8 mouse cellular contexts compared by ENCODE assay signal in genomic region chr10:23978901-23979705, GRCm38 (mm10). TPM values are rescaled to one million over a fixed set of nuclear protein-coding genes. Genes with fewer than 3 reads are reported as not detected.
DNase-seq lines count a peak whose midpoint lies in the region; ATAC-seq and TF ChIP-seq lines count a peak whose summit lies in the region.

No protein-coding gene starts in this region.

- no peaks in the 10 kb centered on the region for H3K27me3 ChIP-seq in embryonic facial prominence, embryonic 10.5 days (replicated peaks; ENCODE audit: low read depth, poor library complexity, severe bottlenecking)
- H3K27me3 ChIP-seq in heart, embryonic 10.5 days (ENCODE audit: insufficient read depth, poor library complexity, severe bottlenecking), result no peaks in the 10 kb centered on the region
- peaks cover 2% of the 10 kb centered on the region; the same call in 1 of the 2 replicates for H3K27me3 ChIP-seq in kidney, embryonic 16.5 days (ENCODE audit: insufficient read depth, low read length)
- no peaks in the 10 kb centered on the region for H3K27me3 ChIP-seq in liver, adult 2 months (ENCODE audit: control insufficient read depth, insufficient read depth, low read length)
- no peaks in the 10 kb centered on the region for H3K27me3 ChIP-seq in stomach, embryonic 16.5 days (ENCODE audit: control insufficient read depth, insufficient read depth, low read length)

- no peak overlapping the region for H3K4me3 ChIP-seq in embryonic facial prominence, embryonic 10.5 days
- no peak overlapping the region for H3K4me3 ChIP-seq in heart, embryonic 10.5 days
- no peak overlapping the region for H3K4me3 ChIP-seq in kidney, embryonic 16.5 days (ENCODE audit: low read length)
- no peak overlapping the region for H3K4me3 ChIP-seq in liver, adult 2 months (ENCODE audit: insufficient read depth, low read depth, low read length)
- no peak overlapping the region for H3K4me3 ChIP-seq in stomach, embryonic 16.5 days (replicated peaks; ENCODE audit: low read length)

- no peak overlapping the region for H3K9ac ChIP-seq in kidney, embryonic 16.5 days (replicated peaks; ENCODE audit: low read length)
- H3K9ac ChIP-seq in liver, adult 2 months (ENCODE audit: low read depth, low read length), result no peak overlapping the region
- no peak overlapping the region for H3K9ac ChIP-seq in stomach, embryonic 16.5 days (ENCODE audit: low read length)

- peak; percentile 38 for DNase-seq in 3134 (ENCODE audit: extremely low read depth, insufficient read length, low spot score)
- peak; percentile 88 for DNase-seq in adrenal gland, postnatal 14 days
- DNase-seq in embryonic facial prominence, embryonic 10.5 days (ENCODE audit: low spot score), result peak; percentile 81
- DNase-seq in heart, embryonic 10.5 days (ENCODE audit: low spot score), result peak; percentile 84
- DNase-seq in liver, adult 2 months (ENCODE audit: extremely low read depth, low read depth, low spot score), result peak; percentile 76
- peak; percentile 78 for DNase-seq in neural tube, embryonic 10.5 days (ENCODE audit: extremely low spot score, low spot score)

- H3K4me1 ChIP-seq in embryonic facial prominence, embryonic 10.5 days, result no peaks in the 10 kb centered on the region; the same call in 1 of the 2 replicates
- H3K4me1 ChIP-seq in heart, embryonic 10.5 days, result no peaks in the 10 kb centered on the region
- H3K4me1 ChIP-seq in kidney, embryonic 16.5 days (ENCODE audit: insufficient read depth, low read length), result 0 out of 2 replicates have a peak, but pooled peaks cover 2% of the 10 kb centered on the region
- H3K4me1 ChIP-seq in liver, adult 2 months (ENCODE audit: control insufficient read depth, insufficient read depth, low read length), result peaks cover 2% of the 10 kb centered on the region; the same call in 1 of the 2 replicates
- H3K4me1 ChIP-seq in stomach, embryonic 16.5 days (ENCODE audit: control insufficient read depth, insufficient read depth, low read length), result no peaks in the 10 kb centered on the region

- H3K36me3 ChIP-seq in embryonic facial prominence, embryonic 10.5 days (replicated peaks), result no peaks in the 10 kb centered on the region
- H3K36me3 ChIP-seq in heart, embryonic 10.5 days, result no peaks in the 10 kb centered on the region
- no peaks in the 10 kb centered on the region for H3K36me3 ChIP-seq in kidney, embryonic 16.5 days (ENCODE audit: insufficient read depth, low read length)
- no peaks in the 10 kb centered on the region for H3K36me3 ChIP-seq in liver, adult 2 months (ENCODE audit: control insufficient read depth, insufficient read depth, low read length)
- H3K36me3 ChIP-seq in stomach, embryonic 16.5 days (ENCODE audit: control insufficient read depth, insufficient read depth, low read length), result no peaks in the 10 kb centered on the region

- peak; percentile 67; the same call in 1 of the 2 replicates for ATAC-seq in kidney, embryonic 16.5 days (ENCODE audit: low FRiP score, low TSS enrichment)
- ATAC-seq in stomach, embryonic 16.5 days (ENCODE audit: insufficient read depth, low FRiP score), result 0 out of 2 replicates have a peak, but pooled peaks have one; percentile 40

- H3K27ac ChIP-seq in embryonic facial prominence, embryonic 10.5 days (replicated peaks), result no peak overlapping the region
- no peak overlapping the region for H3K27ac ChIP-seq in heart, embryonic 10.5 days
- H3K27ac ChIP-seq in kidney, embryonic 16.5 days (ENCODE audit: low read length), result no peak overlapping the region
- no peak overlapping the region for H3K27ac ChIP-seq in liver, adult 2 months (replicated peaks; ENCODE audit: insufficient read depth, low read depth, low read length)
- H3K27ac ChIP-seq in stomach, embryonic 16.5 days (ENCODE audit: low read length), result no peak overlapping the region

- no peak overlapping the region for H3K4me2 ChIP-seq in kidney, embryonic 16.5 days (replicated peaks; ENCODE audit: low read depth, low read length)
- no peak overlapping the region for H3K4me2 ChIP-seq in stomach, embryonic 16.5 days (ENCODE audit: low read depth, low read length)

- TF ChIP-seq POLR2A in liver, adult 2 months (IDR thresholded peaks at IDR 0.05; ENCODE audit: extremely low read depth, insufficient read depth, low read length), result no peak

- no peaks in the 10 kb centered on the region for H3K79me2 ChIP-seq in liver, adult 2 months (ENCODE audit: control insufficient read depth, insufficient read depth, low read length)

- TF ChIP-seq CTCF in liver, adult 2 months (IDR thresholded peaks at IDR 0.05; ENCODE audit: low read depth, low read length), result peak; percentile 87

- no peaks in the 10 kb centered on the region for H3K9me3 ChIP-seq in embryonic facial prominence, embryonic 10.5 days
- no peaks in the 10 kb centered on the region for H3K9me3 ChIP-seq in heart, embryonic 10.5 days
- H3K9me3 ChIP-seq in kidney, embryonic 16.5 days (ENCODE audit: low read length), result no peaks in the 10 kb centered on the region
- H3K9me3 ChIP-seq in stomach, embryonic 16.5 days (replicated peaks; ENCODE audit: control insufficient read depth, low read length), result no peaks in the 10 kb centered on the region

- 41% methylated on average over 16 of the region's 16 CpGs for WGBS in embryonic facial prominence, embryonic 10.5 days
- WGBS in heart, embryonic 10.5 days, result 41% methylated on average over 16 of the region's 16 CpGs
- 46% methylated on average over 16 of the region's 16 CpGs for WGBS in kidney, embryonic 16.5 days
- WGBS in liver, adult 2 months, result 45% methylated on average over 16 of the region's 16 CpGs
- WGBS in stomach, embryonic 16.5 days, result 42% methylated on average over 16 of the region's 16 CpGs

RNA-seq across cellular contexts. Expression of gene Taar6, which starts 6.3 kb away (rescaled TPM):
- total RNA-seq in adrenal gland, postnatal 14 days (2021), result not detected in 2 replicates
- polyA plus RNA-seq in embryonic facial prominence, embryonic 10.5 days (2016; fragmentation: Nextera tagmentation; extraction: Ambion mirVana), result not detected in 2 replicates
- not detected in 2 replicates for polyA plus RNA-seq in heart, embryonic 10.5 days (2016; fragmentation: Nextera tagmentation; extraction: Ambion mirVana)
- not detected in 2 replicates for polyA plus RNA-seq in kidney, embryonic 16.5 days (2015; fragmentation: Nextera tagmentation; extraction: Ambion mirVana)
- total RNA-seq in liver, adult 2 months (2014; rRNA removed), result not detected in 2 replicates
- not detected in 2 replicates for polyA plus RNA-seq in liver, adult 2 months (2012; rRNA removed)
- polyA plus RNA-seq in stomach, embryonic 16.5 days (2015; fragmentation: Nextera tagmentation; extraction: Ambion mirVana), result not detected in 2 replicates

RNA-seq across cellular contexts. Expression of gene Taar5, which starts 8.6 kb away (rescaled TPM):
- total RNA-seq in adrenal gland, postnatal 14 days (2021), result not detected in 2 replicates
- polyA plus RNA-seq in embryonic facial prominence, embryonic 10.5 days (2016; fragmentation: Nextera tagmentation; extraction: Ambion mirVana), result not detected in 2 replicates
- not detected in 2 replicates for polyA plus RNA-seq in heart, embryonic 10.5 days (2016; fragmentation: Nextera tagmentation; extraction: Ambion mirVana)
- 0.26 TPM in 1 of 2 replicates, not detected in the other for polyA plus RNA-seq in kidney, embryonic 16.5 days (2015; fragmentation: Nextera tagmentation; extraction: Ambion mirVana)
- total RNA-seq in liver, adult 2 months (2014; rRNA removed), result not detected in 2 replicates
- polyA plus RNA-seq in liver, adult 2 months (2012; rRNA removed), result not detected in 2 replicates
- polyA plus RNA-seq in stomach, embryonic 16.5 days (2015; fragmentation: Nextera tagmentation; extraction: Ambion mirVana), result not detected in 2 replicates

RNA-seq across cellular contexts. Expression of gene Taar7a, which starts 14.2 kb away (rescaled TPM):
- total RNA-seq in adrenal gland, postnatal 14 days (2021), result not detected in 2 replicates
- polyA plus RNA-seq in embryonic facial prominence, embryonic 10.5 days (2016; fragmentation: Nextera tagmentation; extraction: Ambion mirVana), result not detected in 2 replicates
- not detected in 2 replicates for polyA plus RNA-seq in heart, embryonic 10.5 days (2016; fragmentation: Nextera tagmentation; extraction: Ambion mirVana)
- not detected in 2 replicates for polyA plus RNA-seq in kidney, embryonic 16.5 days (2015; fragmentation: Nextera tagmentation; extraction: Ambion mirVana)
- not detected in 2 replicates for total RNA-seq in liver, adult 2 months (2014; rRNA removed)
- not detected in 2 replicates for polyA plus RNA-seq in liver, adult 2 months (2012; rRNA removed)
- polyA plus RNA-seq in stomach, embryonic 16.5 days (2015; fragmentation: Nextera tagmentation; extraction: Ambion mirVana), result not detected in 2 replicates

RNA-seq across cellular contexts. Expression of gene Taar4, which starts 18.8 kb away (rescaled TPM):
- total RNA-seq in adrenal gland, postnatal 14 days (2021), result not detected in 2 replicates
- polyA plus RNA-seq in embryonic facial prominence, embryonic 10.5 days (2016; fragmentation: Nextera tagmentation; extraction: Ambion mirVana), result not detected in 2 replicates
- polyA plus RNA-seq in heart, embryonic 10.5 days (2016; fragmentation: Nextera tagmentation; extraction: Ambion mirVana), result not detected in 2 replicates
- not detected in 2 replicates for polyA plus RNA-seq in kidney, embryonic 16.5 days (2015; fragmentation: Nextera tagmentation; extraction: Ambion mirVana)
- not detected in 2 replicates for total RNA-seq in liver, adult 2 months (2014; rRNA removed)
- polyA plus RNA-seq in liver, adult 2 months (2012; rRNA removed), result not detected in 2 replicates
- not detected in 2 replicates for polyA plus RNA-seq in stomach, embryonic 16.5 days (2015; fragmentation: Nextera tagmentation; extraction: Ambion mirVana)

RNA-seq across cellular contexts. Expression of gene Taar7b, which starts 20.6 kb away (rescaled TPM):
- total RNA-seq in adrenal gland, postnatal 14 days (2021), result not detected in 2 replicates
- not detected in 2 replicates for polyA plus RNA-seq in embryonic facial prominence, embryonic 10.5 days (2016; fragmentation: Nextera tagmentation; extraction: Ambion mirVana)
- not detected in 2 replicates for polyA plus RNA-seq in heart, embryonic 10.5 days (2016; fragmentation: Nextera tagmentation; extraction: Ambion mirVana)
- not detected in 2 replicates for polyA plus RNA-seq in kidney, embryonic 16.5 days (2015; fragmentation: Nextera tagmentation; extraction: Ambion mirVana)
- not detected in 2 replicates for total RNA-seq in liver, adult 2 months (2014; rRNA removed)
- not detected in 2 replicates for polyA plus RNA-seq in liver, adult 2 months (2012; rRNA removed)
- not detected in 2 replicates for polyA plus RNA-seq in stomach, embryonic 16.5 days (2015; fragmentation: Nextera tagmentation; extraction: Ambion mirVana)

Comparison
In these comparisons a context has a peak if more than half of its experiments do, and no peak if none do; other contexts are left out.
1. DNase-seq: peak in every context shown above with its lines; median percentile 88 in adrenal gland, postnatal 14 days; 84 in heart, embryonic 10.5 days; 81 in embryonic facial prominence, embryonic 10.5 days; 78 in neural tube, embryonic 10.5 days; 76 in liver, adult 2 months; 38 in 3134.